Mouse (Mus musculus): ENCODE results near the gene Smarcd1. TPM values are rescaled to one million over a fixed set of nuclear protein-coding genes. Genes with fewer than 3 reads are reported as not detected.

Gene Smarcd1
- polyA plus RNA-seq, 1 experiment from 2014 or later, result 21.9 TPM

- H3K9ac ChIP-seq (ENCODE audit: low read length), result no peak overlapping the region
- H3K27me3 ChIP-seq (ENCODE audit: control insufficient read depth, insufficient read depth, low read length), result no peaks in the 10 kb centered on the region
- ATAC-seq (replicated peaks; ENCODE audit: extremely low read depth, insufficient read depth, low FRiP score), result no peak
- H3K4me1 ChIP-seq (ENCODE audit: control insufficient read depth, insufficient read depth, low read length), result peaks cover 19% of the 10 kb centered on the region
- 73% methylated on average over 13 of the region's 13 CpGs for WGBS
- H3K4me2 ChIP-seq (ENCODE audit: low read depth, low read length), result no peak overlapping the region
- no peak overlapping the region for H3K27ac ChIP-seq (ENCODE audit: low read length)
- no peak overlapping the region for H3K4me3 ChIP-seq (ENCODE audit: low read length)
- H3K9me3 ChIP-seq (replicated peaks; ENCODE audit: control insufficient read depth, low read length), result no peaks in the 10 kb centered on the region
- peaks cover 29% of the 10 kb centered on the region for H3K36me3 ChIP-seq (ENCODE audit: control insufficient read depth, insufficient read depth)
Measured at GRCm38 (mm10) chr15:99715361-99715865, 13.5 kb downstream of the Smarcd1 start.

- H3K4me1 ChIP-seq (ENCODE audit: control insufficient read depth, insufficient read depth, low read length), result peaks cover 19% of the 10 kb centered on the region
- ATAC-seq (replicated peaks; ENCODE audit: extremely low read depth, insufficient read depth, low FRiP score), result no peak
- no peak overlapping the region for H3K27ac ChIP-seq (ENCODE audit: low read length)
- 73% methylated on average over 11 of the region's 11 CpGs for WGBS
- H3K4me2 ChIP-seq (ENCODE audit: low read depth, low read length), result no peak overlapping the region
- H3K27me3 ChIP-seq (ENCODE audit: control insufficient read depth, insufficient read depth, low read length), result no peaks in the 10 kb centered on the region
- H3K9ac ChIP-seq (ENCODE audit: low read length), result no peak overlapping the region
- no peak overlapping the region for H3K4me3 ChIP-seq (ENCODE audit: low read length)
- no peaks in the 10 kb centered on the region for H3K9me3 ChIP-seq (replicated peaks; ENCODE audit: control insufficient read depth, low read length)
- peaks cover 22% of the 10 kb centered on the region for H3K36me3 ChIP-seq (ENCODE audit: control insufficient read depth, insufficient read depth)
Measured at GRCm38 (mm10) chr15:99715982-99716746, 14.2 kb downstream of the Smarcd1 start.

GRCm38 (mm10) chr15:99716814-99717213, 14.9 kb downstream of the Smarcd1 start:
- Histone ChIP-seq H3K9ac (ENCODE audit: low read length) (no peak overlapping the region), H3K4me1 (ENCODE audit: control insufficient read depth, insufficient read depth, low read length) (peaks cover 19% of the 10 kb centered on the region), H3K4me3 (ENCODE audit: low read length) (no peak overlapping the region), H3K27ac (ENCODE audit: low read length) (no peak overlapping the region), H3K27me3 (ENCODE audit: control insufficient read depth, insufficient read depth, low read length) (no peaks in the 10 kb centered on the region), H3K9me3 (replicated peaks; ENCODE audit: control insufficient read depth, low read length) (no peaks in the 10 kb centered on the region), H3K4me2 (ENCODE audit: low read depth, low read length) (no peak overlapping the region), H3K36me3 (ENCODE audit: control insufficient read depth, insufficient read depth) (peaks cover 15% of the 10 kb centered on the region)
- 81% methylated on average over 12 of the region's 12 CpGs for WGBS
- no peak for ATAC-seq (replicated peaks; ENCODE audit: extremely low read depth, insufficient read depth, low FRiP score)

GRCm38 (mm10) chr15:99717386-99718334, 15.7 kb downstream of the Smarcd1 start, which contains the start of gene Gpd1:
Gene Gpd1, plus strand, starts transcription at chr15:99717515.
- H3K4me1 ChIP-seq (ENCODE audit: control insufficient read depth, insufficient read depth, low read length), result peaks cover 24% of the 10 kb centered on the region
- 61% methylated on average over 26 of the region's 26 CpGs for WGBS
- no peak within 1 kb of the TSS for H3K27ac ChIP-seq (ENCODE audit: low read length)
- H3K27me3 ChIP-seq (ENCODE audit: control insufficient read depth, insufficient read depth, low read length), result no peaks in the 10 kb centered on the region
- H3K4me3 ChIP-seq (ENCODE audit: low read length), result no peak within 1 kb of the TSS
- peaks cover 7% of the 10 kb centered on the region for H3K36me3 ChIP-seq (ENCODE audit: control insufficient read depth, insufficient read depth)
- H3K9ac ChIP-seq (ENCODE audit: low read length), result 0 out of 2 replicates have a peak within 1 kb of the TSS, but pooled peaks have one; percentile 1
- ATAC-seq (replicated peaks; ENCODE audit: extremely low read depth, insufficient read depth, low FRiP score), result no peak
- no peak within 1 kb of the TSS for H3K4me2 ChIP-seq (ENCODE audit: low read depth, low read length)
- H3K9me3 ChIP-seq (replicated peaks; ENCODE audit: control insufficient read depth, low read length), result no peaks in the 10 kb centered on the region

- Histone ChIP-seq H3K4me3 (ENCODE audit: low read length) (no peak overlapping the region), H3K4me1 (ENCODE audit: control insufficient read depth, insufficient read depth, low read length) (peaks cover 30% of the 10 kb centered on the region)
- WGBS, result 89% methylated on average over 9 of the region's 9 CpGs
Measured at GRCm38 (mm10) chr15:99718461-99719021, 16.6 kb downstream of the Smarcd1 start.

GRCm38 (mm10) chr15:99719865-99720264, 17.9 kb downstream of the Smarcd1 start:
- no peak for ATAC-seq (replicated peaks; ENCODE audit: extremely low read depth, insufficient read depth, low FRiP score)
- WGBS, result 73% methylated on average over 8 of the region's 8 CpGs
- H3K9ac ChIP-seq (ENCODE audit: low read length), result no peak overlapping the region
- peaks cover 32% of the 10 kb centered on the region for H3K4me1 ChIP-seq (ENCODE audit: control insufficient read depth, insufficient read depth, low read length)
- H3K9me3 ChIP-seq (replicated peaks; ENCODE audit: control insufficient read depth, low read length), result no peaks in the 10 kb centered on the region
- no peak overlapping the region for H3K4me2 ChIP-seq (ENCODE audit: low read depth, low read length)
- H3K36me3 ChIP-seq (ENCODE audit: control insufficient read depth, insufficient read depth), result no peaks in the 10 kb centered on the region; the same call in 1 of the 2 replicates
- H3K27me3 ChIP-seq (ENCODE audit: control insufficient read depth, insufficient read depth, low read length), result no peaks in the 10 kb centered on the region
- no peak overlapping the region for H3K27ac ChIP-seq (ENCODE audit: low read length)
- no peak overlapping the region for H3K4me3 ChIP-seq (ENCODE audit: low read length)

More at GRCm38 (mm10) chr15:99718461-99719021, 16.6 kb downstream of the Smarcd1 start:
- Histone ChIP-seq H3K4me2 (ENCODE audit: low read depth, low read length) (no peak overlapping the region), H3K9ac (ENCODE audit: low read length) (no peak overlapping the region), H3K36me3 (ENCODE audit: control insufficient read depth, insufficient read depth) (peaks cover 1% of the 10 kb centered on the region), H3K27ac (ENCODE audit: low read length) (no peak overlapping the region), H3K9me3 (replicated peaks; ENCODE audit: control insufficient read depth, low read length) (no peaks in the 10 kb centered on the region), H3K27me3 (ENCODE audit: control insufficient read depth, insufficient read depth, low read length) (no peaks in the 10 kb centered on the region)
- ATAC-seq (replicated peaks; ENCODE audit: extremely low read depth, insufficient read depth, low FRiP score), result no peak

GRCm38 (mm10) chr15:99721921-99722743, 20.2 kb downstream of the Smarcd1 start:
- H3K27me3 ChIP-seq (ENCODE audit: control insufficient read depth, insufficient read depth, low read length), result no peaks in the 10 kb centered on the region
- 78% methylated on average over 25 of the region's 25 CpGs for WGBS
- H3K27ac ChIP-seq (ENCODE audit: low read length), result no peak overlapping the region
- H3K4me3 ChIP-seq (ENCODE audit: low read length), result no peak overlapping the region
- no peak overlapping the region for H3K9ac ChIP-seq (ENCODE audit: low read length)
- H3K9me3 ChIP-seq (replicated peaks; ENCODE audit: control insufficient read depth, low read length), result no peaks in the 10 kb centered on the region
- H3K36me3 ChIP-seq (ENCODE audit: control insufficient read depth, insufficient read depth), result no peaks in the 10 kb centered on the region; the same call in 1 of the 2 replicates
- H3K4me1 ChIP-seq (ENCODE audit: control insufficient read depth, insufficient read depth, low read length), result peaks cover 35% of the 10 kb centered on the region
- no peak overlapping the region for H3K4me2 ChIP-seq (ENCODE audit: low read depth, low read length)
- no peak for ATAC-seq (replicated peaks; ENCODE audit: extremely low read depth, insufficient read depth, low FRiP score)

GRCm38 (mm10) chr15:99723120-99723514, 21.2 kb downstream of the Smarcd1 start:
- Histone ChIP-seq H3K4me3 (ENCODE audit: low read length) (peak overlapping the region; percentile 87), H3K36me3 (ENCODE audit: control insufficient read depth, insufficient read depth) (peaks cover 8% of the 10 kb centered on the region), H3K27me3 (ENCODE audit: control insufficient read depth, insufficient read depth, low read length) (no peaks in the 10 kb centered on the region), H3K4me2 (ENCODE audit: low read depth, low read length) (peak overlapping the region; percentile 72), H3K4me1 (ENCODE audit: control insufficient read depth, insufficient read depth, low read length) (peaks cover 30% of the 10 kb centered on the region), H3K27ac (ENCODE audit: low read length) (peak overlapping the region; percentile 97), H3K9me3 (replicated peaks; ENCODE audit: control insufficient read depth, low read length) (no peaks in the 10 kb centered on the region), H3K9ac (ENCODE audit: low read length) (peak overlapping the region; percentile 72)
- 44% methylated on average over 10 of the region's 10 CpGs for WGBS
- no peak for ATAC-seq (replicated peaks; ENCODE audit: extremely low read depth, insufficient read depth, low FRiP score)
